Mouse (Mus musculus) hindbrain, embryonic 13.5 days (tissue): ENCODE measurements around the gene Gpr171. TPM values are rescaled to one million over a fixed set of nuclear protein-coding genes. Genes with fewer than 3 reads are reported as not detected.
"Not testable (repeated sequence)": the region's sequence is repeated elsewhere in the genome, so short reads cannot be mapped to it uniquely, and the experiment has no call there.

Experiments
- ATAC-seq: fragments of 200-750 bp; cut with Nextera tagmentation; 2 replicates; pipeline ENCODE4 v1.8.0; 2017; ENCODE audit warnings: moderate TSS enrichment; ENCODE audit not compliant: low FRiP score
- H3K27ac ChIP-seq: fragments of 300-500 bp; sonication (generic); 2 replicates; pipeline ENCODE4 v1.5.1; 2015; ENCODE audit warnings: inconsistent platforms, mild to moderate bottlenecking, moderate library complexity
- H3K27me3 ChIP-seq: fragments of 300-500 bp; sonication (generic); 2 replicates; pipeline ENCODE4 v1.6.1; 2015; ENCODE audit warnings: mild to moderate bottlenecking, inconsistent platforms
- H3K36me3 ChIP-seq: fragments of 300-500 bp; sonication (generic); 2 replicates; pipeline ENCODE4 v1.6.1; 2015; ENCODE audit warnings: mild to moderate bottlenecking, inconsistent platforms
- H3K4me1 ChIP-seq: fragments of 300-500 bp; sonication (generic); replicated peaks from 2 replicates; pipeline ENCODE4 v1.6.1; 2015; ENCODE audit warnings: inconsistent platforms
- H3K4me2 ChIP-seq: fragments of 300-500 bp; sonication (generic); 2 replicates; pipeline ENCODE4 v1.6.1; 2015; ENCODE audit warnings: inconsistent platforms, mild to moderate bottlenecking, moderate library complexity
- H3K4me3 ChIP-seq: fragments of 300-500 bp; sonication (generic); 2 replicates; pipeline ENCODE4 v1.5.1; 2015; ENCODE audit warnings: mild to moderate bottlenecking, inconsistent platforms
- H3K9ac ChIP-seq: fragments of 300-500 bp; sonication (generic); 2 replicates; pipeline ENCODE4 v1.6.1; 2015; ENCODE audit warnings: mild to moderate bottlenecking, inconsistent platforms
- H3K9me3 ChIP-seq: fragments of 300-500 bp; sonication (generic); 2 replicates; pipeline ENCODE4 v1.6.1; 2016; ENCODE audit warnings: inconsistent platforms
- WGBS: fragments of 180-500 bp; shearing (Covaris S2); methylation state at CpG from one replicate; pipeline ENCODE4 v1.1.7; 2015; 5-methylcytosine and 5-hydroxymethylcytosine counted together
- polyA plus RNA-seq: library from polyadenylated mRNA; unstranded; fragments of >200 nt; fragmentation: Nextera tagmentation; extraction: Ambion mirVana; gene quantifications from 2 replicates; pipeline ENCODE4 v1.2.1, GENCODE M21; 2015

The Gpr171 gene
- polyA plus RNA-seq, 1 experiment from 2014 or later: 0.92 TPM

- no peak for ATAC-seq
- Histone ChIP-seq H3K9me3 (no peaks in the 10 kb centered on the region), H3K4me2 (no peak overlapping the region), H3K9ac (no peak overlapping the region), H3K27me3 (no peaks in the 10 kb centered on the region), H3K4me1 (no peaks in the 10 kb centered on the region), H3K27ac (no peak overlapping the region), H3K4me3 (no peak overlapping the region), H3K36me3 (no peaks in the 10 kb centered on the region)
- 80% methylated on average over 4 of the region's 4 CpGs for WGBS
Measured at GRCm38 (mm10) chr3:59131081-59131480, 29.5 kb upstream of the Gpr171 start.

GRCm38 (mm10) chr3:59130431-59130830 is 28.8 kb upstream of the Gpr171 start:
- H3K4me1 ChIP-seq: no peaks in the 10 kb centered on the region
- no peaks in the 10 kb centered on the region for H3K27me3 ChIP-seq
- no peak for ATAC-seq
- no peak overlapping the region for H3K9ac ChIP-seq
- no peaks in the 10 kb centered on the region for H3K36me3 ChIP-seq
- WGBS: 76% methylated on average over 8 of the region's 8 CpGs
- H3K9me3 ChIP-seq: no peaks in the 10 kb centered on the region
- no peak overlapping the region for H3K4me3 ChIP-seq
- H3K27ac ChIP-seq: no peak overlapping the region
- H3K4me2 ChIP-seq: no peak overlapping the region

- no peak overlapping the region for H3K9ac ChIP-seq
- WGBS: 91% methylated on average over 3 of the region's 3 CpGs
- no peak for ATAC-seq
- no peak overlapping the region for H3K27ac ChIP-seq
- H3K4me3 ChIP-seq: no peak overlapping the region
- H3K27me3 ChIP-seq: no peaks in the 10 kb centered on the region
- no peaks in the 10 kb centered on the region for H3K9me3 ChIP-seq
- no peaks in the 10 kb centered on the region for H3K4me1 ChIP-seq
- no peak overlapping the region for H3K4me2 ChIP-seq
- H3K36me3 ChIP-seq: no peaks in the 10 kb centered on the region
Measured at GRCm38 (mm10) chr3:59129547-59129946, 27.9 kb upstream of the Gpr171 start.

- 93% methylated on average over 20 of the region's 20 CpGs for WGBS
Measured at GRCm38 (mm10) chr3:59128681-59129080, 27.1 kb upstream of the Gpr171 start.

GRCm38 (mm10) chr3:59125783-59126555 is 24.3 kb upstream of the Gpr171 start:
- ATAC-seq: no peak
- H3K9ac ChIP-seq: no peak overlapping the region
- H3K9me3 ChIP-seq: no peaks in the 10 kb centered on the region
- no peaks in the 10 kb centered on the region for H3K27me3 ChIP-seq
- 68% methylated on average over 7 of the region's 7 CpGs for WGBS
- H3K4me3 ChIP-seq: no peak overlapping the region
- no peak overlapping the region for H3K27ac ChIP-seq
- peaks cover 7% of the 10 kb centered on the region; the same call in 1 of the 2 replicates for H3K4me1 ChIP-seq
- no peak overlapping the region for H3K4me2 ChIP-seq
- no peaks in the 10 kb centered on the region for H3K36me3 ChIP-seq

More at GRCm38 (mm10) chr3:59128681-59129080, 27.1 kb upstream of the Gpr171 start:
- H3K9ac ChIP-seq: no peak overlapping the region
- H3K27ac ChIP-seq: no peak overlapping the region
- no peaks in the 10 kb centered on the region for H3K9me3 ChIP-seq
- H3K4me3 ChIP-seq: no peak overlapping the region
- no peak overlapping the region for H3K4me2 ChIP-seq
- H3K27me3 ChIP-seq: no peaks in the 10 kb centered on the region
- H3K36me3 ChIP-seq: no peaks in the 10 kb centered on the region
- ATAC-seq: no peak
- H3K4me1 ChIP-seq: no peaks in the 10 kb centered on the region

GRCm38 (mm10) chr3:59125022-59125421 is 23.4 kb upstream of the Gpr171 start:
- Histone ChIP-seq H3K4me2 (no peak overlapping the region), H3K27ac (no peak overlapping the region), H3K4me1 (peaks cover 8% of the 10 kb centered on the region; the same call in 1 of the 2 replicates), H3K4me3 (no peak overlapping the region), H3K9me3 (no peaks in the 10 kb centered on the region), H3K27me3 (no peaks in the 10 kb centered on the region), H3K9ac (no peak overlapping the region), H3K36me3 (no peaks in the 10 kb centered on the region)
- ATAC-seq: no peak
- WGBS: 83% methylated on average over 5 of the region's 5 CpGs

GRCm38 (mm10) chr3:59121780-59122449 is 20.3 kb upstream of the Gpr171 start:
- ATAC-seq: no peak
- WGBS: 62% methylated on average over 7 of the region's 7 CpGs
- H3K9ac ChIP-seq: no peak overlapping the region
- H3K4me2 ChIP-seq: no peak overlapping the region
- no peaks in the 10 kb centered on the region for H3K27me3 ChIP-seq
- H3K4me1 ChIP-seq: peaks cover 8% of the 10 kb centered on the region; the same call in 1 of the 2 replicates
- H3K4me3 ChIP-seq: no peak overlapping the region
- no peaks in the 10 kb centered on the region for H3K36me3 ChIP-seq
- H3K9me3 ChIP-seq: no peaks in the 10 kb centered on the region
- no peak overlapping the region; the same call in 1 of the 2 replicates for H3K27ac ChIP-seq

GRCm38 (mm10) chr3:59121067-59121730 is 19.6 kb upstream of the Gpr171 start:
- ATAC-seq: peak; percentile 64
- Histone ChIP-seq H3K9me3 (no peaks in the 10 kb centered on the region), H3K4me3 (no peak overlapping the region), H3K4me2 (no peak overlapping the region), H3K27me3 (no peaks in the 10 kb centered on the region), H3K9ac (no peak overlapping the region), H3K27ac (peak overlapping the region; percentile 46; the same call in 1 of the 2 replicates), H3K36me3 (no peaks in the 10 kb centered on the region), H3K4me1 (peaks cover 8% of the 10 kb centered on the region; the same call in 1 of the 2 replicates)
- WGBS: 33% methylated on average over 7 of the region's 7 CpGs

- Histone ChIP-seq H3K9ac (no peak overlapping the region), H3K4me1 (no peaks in the 10 kb centered on the region), H3K4me3 (no peak overlapping the region), H3K27ac (no peak overlapping the region), H3K9me3 (no peaks in the 10 kb centered on the region), H3K27me3 (no peaks in the 10 kb centered on the region), H3K4me2 (no peak overlapping the region), H3K36me3 (peaks cover 9% of the 10 kb centered on the region; the same call in 1 of the 2 replicates)
- no peak for ATAC-seq
- 82% methylated on average over 8 of the region's 8 CpGs for WGBS
Measured at GRCm38 (mm10) chr3:59113973-59114517, 12.4 kb upstream of the Gpr171 start.

GRCm38 (mm10) chr3:59113291-59113690 is 11.7 kb upstream of the Gpr171 start:
- WGBS: 94% methylated on average over 4 of the region's 4 CpGs
- not testable (repeated sequence) for H3K27me3 ChIP-seq, ATAC-seq, H3K4me1 ChIP-seq, H3K9ac ChIP-seq, H3K27ac ChIP-seq, H3K4me2 ChIP-seq, H3K4me3 ChIP-seq, H3K9me3 ChIP-seq, H3K36me3 ChIP-seq

GRCm38 (mm10) chr3:59111944-59112343 is 10.3 kb upstream of the Gpr171 start:
- Histone ChIP-seq H3K36me3 (peaks cover 9% of the 10 kb centered on the region; the same call in 1 of the 2 replicates), H3K4me2 (no peak overlapping the region), H3K4me1 (no peaks in the 10 kb centered on the region), H3K27ac (no peak overlapping the region), H3K27me3 (no peaks in the 10 kb centered on the region), H3K9ac (no peak overlapping the region), H3K4me3 (no peak overlapping the region), H3K9me3 (no peaks in the 10 kb centered on the region)
- 90% methylated on average over 3 of the region's 3 CpGs for WGBS
- no peak for ATAC-seq

GRCm38 (mm10) chr3:59109834-59110233 is 8.2 kb upstream of the Gpr171 start:
- ATAC-seq, H3K9me3 ChIP-seq, H3K4me2 ChIP-seq, H3K9ac ChIP-seq, H3K4me3 ChIP-seq, H3K27ac ChIP-seq, H3K4me1 ChIP-seq, H3K27me3 ChIP-seq, H3K36me3 ChIP-seq: not testable (repeated sequence)
- WGBS: 83% methylated on average over 3 of the region's 3 CpGs
